Mouse (Mus musculus) kidney, adult 11 months (tissue): Measurements from ENCODE around the gene Il23a.
"Not testable (repeated sequence)": the region's sequence is repeated elsewhere in the genome, so short reads cannot be mapped to it uniquely, and the experiment has no call there.

Experiments
- DNase-seq: peaks from one replicate; pipeline ENCODE4 v3.0.0; 2022

Il23a gene

DNA sequence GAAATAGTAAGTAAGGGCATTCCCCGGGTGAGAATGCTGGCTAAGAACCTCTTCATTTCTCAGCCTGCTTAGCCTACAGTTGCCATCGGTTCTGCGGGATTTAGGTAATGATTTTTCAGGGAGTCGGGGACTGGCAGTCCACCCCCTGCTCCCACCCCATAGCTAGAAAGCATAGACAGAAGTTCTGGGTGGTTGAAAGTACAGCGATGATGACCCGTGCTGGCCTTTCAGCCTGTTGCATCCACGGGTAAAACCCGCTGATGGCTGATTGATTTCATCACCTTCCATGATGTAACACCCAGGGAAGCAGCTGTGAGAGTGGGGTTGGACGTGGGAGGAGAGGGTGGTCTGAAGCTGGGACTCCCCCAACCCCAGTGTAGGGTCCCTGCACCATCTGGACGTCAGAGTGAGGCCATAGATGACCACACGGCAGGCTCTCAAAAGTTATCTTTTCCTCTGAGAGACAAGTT lies at the start of gene Il23a:
Il23a (minus strand) TSS at position 51 of the 470 bp plus-strand sequence.
- DNase-seq = no peak

DNA sequence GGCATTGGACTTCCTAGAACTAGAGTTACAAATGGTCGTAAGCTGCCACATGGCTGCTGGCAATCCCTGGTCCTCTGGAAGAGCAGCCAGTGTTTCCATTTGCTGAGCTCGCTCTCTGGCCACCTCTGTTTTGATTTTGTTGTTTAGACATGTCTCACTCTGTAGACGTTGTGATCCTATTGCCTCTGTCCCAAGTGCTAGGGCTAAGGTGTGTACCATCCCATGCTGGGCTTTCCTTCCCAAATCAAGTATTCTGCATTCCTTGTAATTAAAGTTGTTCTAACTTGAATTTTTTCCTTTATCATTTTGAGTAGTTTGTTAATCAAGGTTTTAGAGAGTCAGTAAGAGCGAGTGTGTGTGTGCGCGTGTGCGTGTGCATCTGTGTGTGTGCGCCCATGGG lies 49.0 kb upstream of the Il23a start:
- DNase-seq = no peak

DNA sequence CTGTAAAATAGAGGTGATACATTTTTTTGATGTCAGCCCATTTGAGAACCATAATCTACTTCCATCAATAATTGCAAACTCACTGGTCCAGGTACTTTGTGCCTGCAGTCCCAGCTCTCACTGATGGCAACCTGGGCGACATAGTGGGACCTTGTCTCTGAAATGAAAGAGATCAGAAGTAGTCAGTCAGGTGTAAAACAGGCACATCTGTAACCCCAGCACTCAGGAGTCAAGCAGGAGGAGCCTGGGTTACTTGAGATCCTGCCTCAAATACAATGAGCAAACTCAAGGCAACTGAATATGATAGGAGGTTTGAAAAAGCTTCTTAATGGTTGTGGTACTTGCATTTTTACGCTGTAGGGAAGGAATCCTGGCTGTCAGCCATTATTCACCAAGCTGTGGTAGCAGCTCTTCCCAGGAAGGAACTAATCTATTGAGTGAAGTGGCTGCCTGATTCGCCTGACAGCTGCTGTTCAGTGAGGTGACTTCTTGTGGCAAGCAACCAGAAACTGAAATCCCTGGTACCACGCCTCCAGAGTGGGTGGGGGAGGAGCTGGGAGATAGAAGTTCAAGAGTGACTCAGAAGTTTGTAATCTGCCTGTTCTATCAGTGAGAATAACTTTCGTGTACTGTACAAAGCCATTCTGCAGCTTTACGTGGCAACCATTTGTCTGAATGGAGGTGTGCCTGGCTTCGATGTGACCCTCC lies 46.2 kb upstream of the Il23a start:
- DNase-seq = peak; percentile 74

DNA sequence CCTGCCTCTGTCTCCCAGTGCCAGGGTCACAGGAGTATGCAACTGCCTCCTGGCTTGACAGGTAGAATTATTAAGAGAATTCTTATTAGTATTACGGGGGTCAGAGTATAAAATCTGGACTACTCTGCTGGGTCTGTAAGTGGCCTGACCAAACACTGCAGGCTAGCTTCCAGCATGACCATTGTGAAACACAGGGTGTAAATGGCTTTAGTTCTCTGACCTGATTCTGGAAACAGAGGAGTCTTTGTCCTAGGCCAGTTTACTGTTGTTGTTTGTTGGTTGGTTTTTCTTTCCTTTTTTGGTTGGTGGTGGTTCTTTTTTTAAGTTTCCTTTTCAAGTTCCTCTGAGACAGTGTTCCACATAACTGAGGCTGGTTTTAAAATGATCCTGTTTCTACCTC lies 44.9 kb upstream of the Il23a start:
- no peak for DNase-seq

DNA sequence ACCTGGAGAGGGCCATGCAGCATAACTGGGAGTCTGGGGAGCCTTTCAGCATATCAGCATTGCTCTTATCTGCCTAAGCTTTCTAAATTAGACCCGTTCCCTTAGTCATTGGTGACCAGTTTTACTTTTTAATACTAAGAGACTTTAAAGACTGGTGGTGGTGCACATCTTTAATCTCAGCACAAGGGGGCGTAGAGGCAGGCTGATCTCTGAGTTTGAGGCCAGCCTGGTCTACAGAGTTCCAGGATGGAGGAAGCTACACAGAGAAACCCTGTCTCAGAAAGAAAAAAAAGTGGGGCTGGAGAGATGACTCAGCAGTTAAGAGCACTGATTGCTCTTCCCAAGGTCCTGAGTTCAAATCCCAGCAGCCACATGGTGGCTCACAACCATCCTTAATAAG lies 41.7 kb upstream of the Il23a start:
- DNase-seq = no peak

DNA sequence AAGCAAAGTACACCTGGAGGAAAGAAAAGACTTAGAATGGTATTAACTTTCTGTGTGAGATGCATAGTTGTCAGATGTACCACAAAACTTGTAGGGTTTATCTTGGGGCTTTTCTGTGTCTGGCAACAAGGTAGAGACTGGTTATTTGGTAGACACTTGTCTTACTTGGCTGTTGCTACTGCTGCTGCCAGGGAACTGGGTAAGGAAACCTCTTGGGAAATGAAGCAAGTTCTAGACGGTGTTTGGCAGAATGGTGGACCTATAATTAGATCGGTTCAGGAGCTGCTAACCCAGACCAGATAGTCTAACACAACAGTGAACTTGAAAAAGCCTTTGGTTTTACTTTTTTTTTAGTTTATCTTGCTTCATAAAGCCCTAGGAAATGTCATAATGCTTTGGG lies 40.4 kb upstream of the Il23a start:
- no peak for DNase-seq

DNA sequence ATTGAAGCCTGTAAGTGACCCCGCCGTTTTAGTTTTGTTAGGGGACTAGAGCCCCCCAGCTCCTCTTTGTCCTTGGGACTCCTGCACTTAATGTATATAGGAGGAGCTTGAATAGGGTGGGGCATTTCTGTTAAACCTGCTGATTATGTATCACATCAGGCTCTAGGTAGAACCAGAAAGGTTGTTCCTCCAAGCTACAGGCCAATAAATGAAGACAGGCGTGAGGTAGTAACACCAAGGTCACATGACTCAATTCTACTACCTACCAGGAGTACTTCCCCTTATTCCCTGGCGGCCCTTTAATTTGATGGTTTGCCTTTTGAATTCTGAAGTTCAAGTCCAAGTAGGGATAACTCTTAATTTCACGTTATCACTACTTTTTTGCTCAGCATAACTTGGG lies 39.9 kb upstream of the Il23a start:
- no peak for DNase-seq

DNA sequence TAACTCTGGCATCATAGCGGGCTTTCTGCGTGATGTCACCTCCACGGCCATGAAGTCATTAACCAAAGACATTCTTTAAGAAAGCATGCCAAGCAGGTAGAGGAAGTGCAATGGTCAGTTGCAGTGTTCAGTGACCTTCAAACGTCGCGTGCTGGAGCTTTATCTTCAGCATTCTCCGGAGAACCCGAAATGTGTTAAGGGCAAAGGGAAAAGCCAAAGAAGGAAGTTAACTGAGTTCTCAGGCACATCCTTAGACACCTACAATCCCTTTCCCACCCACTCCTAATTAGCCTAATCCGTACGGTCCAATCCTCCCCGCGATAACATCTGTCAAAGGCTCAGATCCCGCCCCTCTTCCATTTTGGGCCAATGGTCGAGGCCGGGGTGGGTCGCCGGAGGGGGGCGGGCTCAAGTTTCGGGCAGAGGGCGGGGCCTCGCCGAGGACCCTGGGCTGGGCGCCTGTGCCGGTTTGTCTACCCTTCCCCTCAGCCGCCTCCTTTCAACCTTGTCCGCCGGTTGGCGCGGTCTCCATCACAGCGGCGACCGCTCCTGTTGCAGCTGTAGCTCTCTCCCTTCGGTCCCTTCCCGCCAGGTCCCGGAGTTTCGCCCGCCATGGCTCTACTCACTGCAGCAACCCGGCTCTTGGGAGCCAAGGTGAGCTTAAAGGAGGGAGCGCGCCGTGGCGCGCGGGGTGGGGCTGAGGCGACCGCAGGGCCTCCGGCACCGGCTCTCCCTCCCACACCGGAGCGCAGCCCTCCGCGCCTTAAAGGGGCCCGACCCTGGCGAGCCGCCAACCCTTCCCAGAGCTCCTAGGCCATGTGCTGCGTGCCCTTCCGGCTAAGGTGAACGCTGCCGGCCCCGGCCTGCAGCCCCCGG lies 39.0 kb upstream of the Il23a start, which contains the start of gene Cs:
Cs (plus strand) TSS at position 429 of the 876 bp plus-strand sequence.
- peak; percentile 96 for DNase-seq

DNA sequence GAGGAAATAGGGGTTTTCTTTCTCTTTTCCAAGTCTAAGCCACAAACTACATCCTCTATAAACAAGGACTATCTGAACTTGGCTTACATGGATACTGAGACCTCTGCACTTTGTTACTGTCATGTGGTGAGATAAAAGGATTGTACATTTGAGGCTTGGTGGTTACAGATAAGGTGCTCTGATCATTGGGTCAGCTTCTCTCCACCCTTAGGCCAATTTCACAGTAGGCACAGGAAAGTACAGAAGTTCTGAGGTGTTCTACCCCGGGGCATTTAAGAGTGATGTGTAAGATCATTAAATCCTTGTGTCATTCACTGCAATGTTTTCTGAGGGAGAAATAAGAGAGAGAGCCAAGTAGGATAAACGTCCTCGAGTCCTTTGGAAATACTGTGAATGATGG lies 38.0 kb upstream of the Il23a start:
- no peak for DNase-seq

DNA sequence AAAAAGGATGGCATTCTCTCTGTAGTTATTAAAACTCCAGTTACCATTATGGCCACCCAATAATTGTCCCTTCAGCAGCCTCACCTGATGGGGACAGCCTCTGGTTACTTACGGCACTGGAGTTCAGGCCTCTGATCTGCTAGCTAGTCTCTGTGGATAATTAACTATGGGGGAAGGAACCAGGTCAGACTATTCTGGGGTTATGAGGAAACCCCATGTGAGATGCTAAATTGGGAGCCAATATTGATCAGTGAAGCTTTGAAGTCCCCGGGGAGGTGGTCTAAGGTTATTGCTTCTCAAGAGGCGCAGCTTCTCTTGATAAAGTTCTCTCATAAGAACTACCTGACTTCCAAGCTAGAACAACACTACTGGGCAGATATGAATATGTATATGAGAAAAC lies 37.6 kb upstream of the Il23a start:
- no peak for DNase-seq

DNA sequence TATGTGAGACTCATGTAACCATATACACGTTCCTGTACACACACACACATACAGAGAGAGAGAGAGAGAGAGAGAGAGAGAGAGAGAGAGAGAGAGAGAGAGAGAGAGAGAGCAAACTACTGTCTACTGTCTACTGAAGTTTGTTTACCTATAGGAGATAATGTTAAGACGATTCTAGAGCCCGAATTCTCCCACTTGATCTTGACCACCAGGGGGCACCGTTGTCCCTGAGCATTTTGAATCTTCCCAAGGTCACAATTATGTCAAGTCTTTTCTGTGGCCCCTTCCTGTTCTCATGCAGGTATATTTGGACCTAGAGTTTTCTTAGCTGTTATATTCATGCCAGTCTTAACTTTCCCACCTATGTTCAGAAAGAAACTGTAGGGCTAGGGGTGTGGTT lies 37.0 kb upstream of the Il23a start:
- DNase-seq = peak; percentile 56

DNA sequence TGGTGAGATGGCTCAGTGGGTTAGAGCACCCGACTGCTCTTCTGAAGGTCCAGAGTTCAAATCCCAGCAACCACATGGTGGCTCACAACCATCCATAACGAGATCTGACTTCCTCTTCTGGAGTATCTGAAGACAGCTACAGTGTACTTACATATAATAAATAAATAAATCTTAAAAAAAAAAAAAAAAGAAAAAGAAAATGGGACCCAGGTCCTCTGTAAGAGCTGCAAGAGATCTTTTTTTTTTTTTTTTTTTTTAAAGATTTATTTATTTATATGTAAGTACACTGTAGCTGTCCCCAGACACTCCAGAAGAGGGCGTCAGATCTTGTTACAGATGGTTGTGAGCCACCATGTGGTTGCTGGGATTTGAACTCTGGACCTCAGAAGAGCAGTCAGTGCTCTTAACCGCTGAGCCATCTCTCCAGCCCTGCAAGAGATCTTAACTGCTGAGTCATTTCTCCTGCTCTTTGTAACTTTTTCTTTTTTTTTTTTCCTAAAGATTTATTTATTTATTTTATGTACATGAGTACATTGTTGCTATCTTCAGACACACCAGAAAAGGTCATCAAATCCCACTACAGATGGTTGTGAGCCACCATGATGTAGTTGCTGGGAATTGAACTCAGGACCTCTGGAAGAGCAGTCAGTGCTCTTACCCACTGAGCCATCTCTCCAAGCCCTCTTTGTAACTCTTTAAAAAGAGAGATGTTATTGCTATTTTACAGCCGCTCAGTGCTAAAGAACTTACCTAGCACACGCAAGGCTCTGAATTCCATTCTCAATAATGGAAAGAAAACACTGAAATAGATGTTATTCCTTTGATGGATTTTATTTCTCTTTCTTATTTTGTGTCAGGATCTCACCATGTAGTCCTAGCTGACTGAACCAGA lies 34.1 kb upstream of the Il23a start:
- not testable (repeated sequence) for DNase-seq

DNA sequence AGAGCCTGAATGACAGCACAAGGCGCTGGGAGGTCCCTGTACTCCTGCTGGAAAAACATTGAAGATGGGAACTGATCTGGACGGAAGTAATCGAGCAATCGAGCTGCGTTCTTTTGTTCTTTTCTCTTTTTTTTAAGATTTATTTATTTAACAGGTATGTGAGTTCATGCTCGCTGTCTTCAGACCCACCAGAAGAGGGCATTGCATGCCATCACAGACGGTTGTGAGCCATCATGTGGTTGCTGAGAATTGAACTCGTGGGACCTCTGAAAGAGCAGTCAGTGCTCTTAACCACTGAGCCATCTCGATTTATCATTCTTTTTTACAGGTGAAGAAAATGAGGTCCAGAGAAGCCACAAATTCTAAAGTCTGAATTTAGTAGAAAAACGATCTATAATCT lies 29.1 kb upstream of the Il23a start:
- DNase-seq = no peak

DNA sequence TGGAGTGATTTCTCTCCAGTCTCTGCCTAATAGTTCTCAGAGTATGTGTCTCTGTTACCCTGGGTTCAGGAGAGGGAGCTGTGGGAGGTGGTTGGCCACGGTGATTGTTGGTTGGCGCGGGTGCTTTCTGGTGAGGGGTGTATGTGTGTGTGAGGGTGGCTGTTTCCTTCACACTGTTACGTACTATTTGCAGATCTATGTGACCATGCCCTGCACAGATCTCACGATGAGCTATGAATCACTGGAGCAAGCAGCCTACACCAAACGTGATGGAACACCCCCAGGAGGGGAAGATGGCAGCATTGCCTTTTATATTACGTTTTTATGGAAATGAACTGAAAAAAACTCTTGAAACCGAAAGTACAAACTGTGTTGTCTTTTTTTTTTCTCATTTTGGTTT lies 28.3 kb upstream of the Il23a start:
- no peak for DNase-seq

DNA sequence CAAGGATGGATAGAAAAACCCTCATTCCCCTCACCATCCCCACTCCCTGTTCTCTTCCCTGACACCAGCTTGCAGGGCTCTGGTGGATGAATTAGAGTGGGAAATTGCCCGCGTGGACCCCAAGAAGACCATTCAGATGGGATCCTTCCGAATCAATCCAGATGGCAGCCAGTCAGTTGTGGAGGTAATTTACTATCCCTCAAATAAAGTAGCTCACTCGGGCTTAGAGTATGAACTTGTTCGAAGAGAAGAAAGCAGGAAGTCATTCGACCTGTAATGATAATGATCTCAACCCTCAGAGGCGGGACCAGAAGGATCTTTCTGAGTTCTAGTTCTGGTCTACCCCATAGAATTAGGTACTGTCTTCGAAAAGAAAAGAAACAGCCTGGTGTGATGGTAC lies 25.0 kb upstream of the Il23a start:
- DNase-seq = no peak

DNA sequence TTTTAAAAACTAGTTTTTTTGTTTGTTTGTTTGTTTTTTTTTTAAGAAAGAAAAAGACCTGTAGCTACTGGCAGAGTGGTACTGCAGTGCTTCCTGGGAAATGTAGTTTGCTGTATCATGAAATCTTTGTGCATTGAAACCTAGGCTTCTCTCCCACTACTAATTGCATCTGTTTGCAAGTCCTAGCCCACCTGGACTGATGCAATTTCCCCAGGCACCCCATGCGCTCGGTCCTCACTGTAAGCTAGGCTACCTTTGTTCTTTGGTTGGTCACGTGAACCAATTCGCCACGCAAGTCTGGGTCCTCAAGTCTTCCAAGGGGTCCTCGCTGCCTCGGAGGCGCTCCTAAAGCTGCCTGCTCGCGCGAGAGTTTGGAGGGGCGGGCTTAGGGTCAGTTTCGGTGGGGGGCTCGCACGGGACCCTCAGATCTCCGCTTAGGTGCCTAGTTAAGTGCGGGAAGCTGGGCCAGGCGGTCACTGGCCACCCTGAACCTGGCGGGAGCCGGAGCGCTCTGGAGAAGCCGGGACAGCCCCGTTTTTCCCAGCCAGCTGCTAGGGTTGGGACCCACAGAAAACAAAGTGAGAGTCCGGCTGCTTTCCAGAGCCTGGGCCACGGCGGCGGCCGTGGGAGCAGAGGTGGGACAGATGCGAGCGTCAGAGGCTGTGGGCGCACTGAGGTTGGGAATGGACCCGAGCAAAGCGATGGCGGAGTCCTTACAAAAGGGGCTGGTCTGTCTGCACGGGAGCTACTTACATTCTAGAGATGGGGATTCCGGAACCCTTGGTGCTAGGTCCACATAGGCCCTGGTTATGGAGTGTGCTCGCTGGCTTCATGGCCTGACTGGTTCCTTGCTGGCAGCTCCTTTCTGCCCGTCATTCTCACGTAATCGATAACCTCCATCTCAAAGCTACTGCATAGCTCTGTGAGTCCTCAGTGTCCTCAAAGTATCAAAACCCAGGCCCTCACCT lies 23.9 kb upstream of the Il23a start, which contains the start of gene Cnpy2:
Cnpy2 (plus strand) TSS at position 319 of the 968 bp plus-strand sequence.
- peak; percentile 89 for DNase-seq

DNA sequence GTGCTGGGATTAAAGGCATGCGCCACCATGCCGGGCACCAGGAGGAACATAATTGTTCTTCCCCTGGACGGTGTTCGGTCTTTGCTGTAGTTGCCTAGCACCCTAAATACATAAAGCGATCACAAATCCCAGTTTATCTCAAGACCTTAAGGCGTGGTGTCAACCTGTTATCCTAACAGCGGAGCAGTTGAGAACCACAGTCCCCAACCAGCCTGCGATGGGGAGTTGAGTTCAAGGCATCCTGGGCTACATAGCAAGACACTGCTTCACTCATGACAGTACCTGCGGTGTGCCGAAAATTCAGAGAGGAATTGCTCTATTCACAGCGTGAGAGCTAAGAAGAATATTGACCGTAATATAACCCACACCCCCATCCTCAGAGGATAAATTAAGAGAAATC lies 23.1 kb upstream of the Il23a start:
- no peak for DNase-seq

DNA sequence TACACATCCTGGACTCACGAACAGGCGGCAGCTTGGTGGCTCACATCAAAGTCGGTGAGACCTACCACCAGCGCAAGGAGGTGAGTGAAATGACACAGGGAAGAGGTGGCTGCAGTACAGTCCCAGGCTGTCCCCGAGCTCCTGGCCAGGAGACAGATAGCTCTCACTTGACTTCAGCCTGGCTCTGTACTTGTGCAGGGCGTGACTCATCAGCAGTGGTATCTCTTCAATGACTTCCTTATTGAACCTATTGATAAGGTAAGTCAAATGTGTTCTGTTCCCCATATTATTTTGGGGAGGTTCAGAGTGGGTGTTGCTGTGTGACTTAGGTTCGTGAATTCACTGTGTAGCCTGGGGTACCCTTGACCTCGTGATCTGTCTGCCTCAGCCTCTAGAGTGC lies 17.0 kb upstream of the Il23a start:
- DNase-seq = no peak

DNA sequence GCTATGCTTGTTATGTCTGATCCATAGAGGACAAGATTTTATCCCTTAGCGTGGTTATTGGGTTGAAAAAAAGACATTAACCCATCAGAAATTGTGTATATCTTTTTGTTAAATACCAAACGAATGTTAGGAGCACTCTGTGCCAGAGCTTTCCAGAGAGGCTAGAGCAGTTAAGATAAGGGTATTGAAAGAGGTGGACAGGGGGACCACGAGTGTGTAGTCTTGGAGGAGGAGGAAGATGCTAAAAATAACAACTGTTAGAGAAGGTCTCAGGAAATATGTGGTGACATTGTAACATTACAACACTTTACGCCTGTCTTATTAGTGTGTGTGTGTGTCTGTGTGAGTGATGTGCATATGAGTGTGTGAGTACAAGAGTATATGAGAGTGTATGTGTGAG lies 12.3 kb upstream of the Il23a start:
- no peak for DNase-seq

DNA sequence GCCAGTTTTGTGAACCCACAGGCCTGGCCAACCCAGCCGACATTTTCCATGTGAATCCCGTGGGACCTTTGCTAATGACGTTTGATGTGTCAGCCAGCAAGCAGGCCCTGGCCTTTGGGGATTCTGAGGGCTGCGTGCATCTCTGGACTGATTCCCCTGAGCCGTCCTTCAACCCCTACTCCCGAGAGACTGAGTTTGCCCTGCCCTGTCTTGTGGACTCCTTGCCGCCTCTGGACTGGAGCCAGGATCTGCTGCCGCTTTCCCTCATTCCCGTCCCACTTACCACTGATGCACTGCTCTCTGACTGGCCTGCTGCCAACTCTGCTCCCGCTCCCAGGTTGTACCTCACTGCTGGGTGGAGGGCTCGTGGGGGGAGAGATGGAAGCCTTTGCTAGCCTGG lies 11.6 kb upstream of the Il23a start:
- DNase-seq = peak; percentile 45

DNA sequence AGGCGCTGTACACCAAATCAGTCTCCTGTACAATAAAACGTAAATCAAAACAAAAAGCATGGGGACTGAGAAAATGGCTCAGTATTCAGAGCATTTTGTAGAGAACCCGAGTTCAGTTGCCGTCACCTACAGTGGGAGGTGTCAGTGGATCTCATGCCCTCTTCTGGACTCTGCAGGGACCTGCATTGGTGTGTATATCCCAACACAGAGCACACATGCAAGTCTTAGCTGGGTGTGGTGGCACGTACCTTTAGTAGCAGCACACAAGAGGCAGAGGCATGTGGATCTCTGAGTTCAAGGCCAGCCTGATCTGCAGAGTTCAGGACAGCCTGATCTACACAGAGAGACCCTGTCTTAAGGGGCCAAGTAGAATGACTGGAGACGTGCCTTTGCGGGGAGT lies 11.1 kb upstream of the Il23a start:
- no peak for DNase-seq
